Mouse (Mus musculus): Measurements from ENCODE around the gene Tlcd1.
"Not testable (repeated sequence)": the region's sequence is repeated elsewhere in the genome, so short reads cannot be mapped to it uniquely, and the experiment has no call there.

The Tlcd1 gene

GRCm38 (mm10) chr11:78177437-78177836 is 926 bp downstream of the Tlcd1 start:
- no peak for DNase-seq (ENCODE audit: low spot score in 2 of 2)

GRCm38 (mm10) chr11:78177903-78178858 is 1.7 kb downstream of the Tlcd1 start:
- peak; percentile 88 to 92 for DNase-seq (ENCODE audit: low spot score in 2 of 2)

- DNase-seq (ENCODE audit: low spot score in 2 of 2) = peak in 1 of 2 experiments; percentile 68
These were observed 2.4 kb downstream of the Tlcd1 start for GRCm38 (mm10) chr11:78178859-78179437.

- DNase-seq (ENCODE audit: low spot score in 2 of 2) = no peak
These were observed 3.0 kb downstream of the Tlcd1 start for GRCm38 (mm10) chr11:78179438-78179999.

- no peak for DNase-seq (ENCODE audit: low spot score in 2 of 2)
These were observed 3.7 kb downstream of the Tlcd1 start for GRCm38 (mm10) chr11:78180081-78180761.

- DNase-seq (ENCODE audit: low spot score in 2 of 2) = no peak
These were observed 5.4 kb downstream of the Tlcd1 start for GRCm38 (mm10) chr11:78181830-78182357.

GRCm38 (mm10) chr11:78182450-78182849 is 5.9 kb downstream of the Tlcd1 start:
- DNase-seq (ENCODE audit: low spot score in 2 of 2) = no peak

- DNase-seq (ENCODE audit: low spot score in 2 of 2) = peak; percentile 80 to 81
These were observed 6.7 kb downstream of the Tlcd1 start, which contains the start of gene Rpl23a for GRCm38 (mm10) chr11:78182961-78183844. Gene Rpl23a, minus strand, starts transcription at chr11:78183584.

- DNase-seq (ENCODE audit: low spot score in 2 of 2) = no peak
These were observed 7.5 kb downstream of the Tlcd1 start for GRCm38 (mm10) chr11:78183884-78184514.

GRCm38 (mm10) chr11:78184702-78185101 is 8.2 kb downstream of the Tlcd1 start:
- not testable (repeated sequence) for DNase-seq (ENCODE audit: low spot score in 2 of 2)

- peak; percentile 77 to 83 for DNase-seq (ENCODE audit: low spot score in 2 of 2)
These were observed 12.1 kb downstream of the Tlcd1 start, which contains the start of gene Rab34 for GRCm38 (mm10) chr11:78188331-78189233. Gene Rab34, plus strand, starts transcription at chr11:78188430.

- peak; percentile 81 to 86 for DNase-seq (ENCODE audit: low spot score in 2 of 2)
These were observed 12.9 kb downstream of the Tlcd1 start for GRCm38 (mm10) chr11:78189234-78190040.

- DNase-seq (ENCODE audit: low spot score in 2 of 2) = no peak
These were observed 13.5 kb downstream of the Tlcd1 start for GRCm38 (mm10) chr11:78190041-78190440.

- no peak for DNase-seq (ENCODE audit: low spot score in 2 of 2)
These were observed 16.6 kb downstream of the Tlcd1 start, which contains the start of gene Proca1 for GRCm38 (mm10) chr11:78193113-78193512. Gene Proca1, plus strand, starts transcription at chr11:78193392.

- peak in 1 of 2 experiments; percentile 45 for DNase-seq (ENCODE audit: low spot score in 2 of 2)
These were observed 18.0 kb downstream of the Tlcd1 start for GRCm38 (mm10) chr11:78194411-78195100.

- DNase-seq (ENCODE audit: low spot score in 2 of 2) = no peak
These were observed 18.8 kb downstream of the Tlcd1 start for GRCm38 (mm10) chr11:78195101-78195863.

- DNase-seq (ENCODE audit: low spot score in 2 of 2) = no peak
These were observed 25.9 kb downstream of the Tlcd1 start for GRCm38 (mm10) chr11:78202372-78202771.
